Mouse (Mus musculus) brain, embryonic 14.5 days (tissue): ENCODE measurements at regions not wholly inside any gene's neighbourhood (a gene's known extent, or its start where the extent isn't known, plus 50 kb on each side); places are given as distances from the start of the nearest gene placed in this dataset.

Source experiments
- CTCF ChIP-seq: fragments of 200-500 bp; IDR thresholded peaks from 2 replicates; pipeline ENCODE4 v1.5.1; 2012; ENCODE audit warnings: inconsistent platforms, mild to moderate bottlenecking, moderate library complexity, borderline replicate concordance; ENCODE audit not compliant: insufficient read depth, insufficient read length; ENCODE audit errors: extremely low read depth
- POLR2A ChIP-seq: fragments of 200-500 bp; IDR thresholded peaks from 2 replicates; pipeline ENCODE4 v1.6.1; 2012; ENCODE audit warnings: mild to moderate bottlenecking, inconsistent platforms, borderline replicate concordance; ENCODE audit not compliant: poor library complexity, insufficient read depth, insufficient read length, severe bottlenecking; ENCODE audit errors: extremely low read depth

- no peak for TF ChIP-seq POLR2A
- TF ChIP-seq CTCF, result no peak
These were observed 265.8 kb downstream of the Fgf9 start for GRCm38 (mm10) chr14:58336148-58336547.
